Mouse (Mus musculus): ENCODE results near the gene Prickle1. TPM values are rescaled to one million over a fixed set of nuclear protein-coding genes. Genes with fewer than 3 reads are reported as not detected.

Prickle1 gene
- total and polyA plus RNA-seq, 3 experiments = 0.64 to 1.8 (median 1.7) TPM

DNA sequence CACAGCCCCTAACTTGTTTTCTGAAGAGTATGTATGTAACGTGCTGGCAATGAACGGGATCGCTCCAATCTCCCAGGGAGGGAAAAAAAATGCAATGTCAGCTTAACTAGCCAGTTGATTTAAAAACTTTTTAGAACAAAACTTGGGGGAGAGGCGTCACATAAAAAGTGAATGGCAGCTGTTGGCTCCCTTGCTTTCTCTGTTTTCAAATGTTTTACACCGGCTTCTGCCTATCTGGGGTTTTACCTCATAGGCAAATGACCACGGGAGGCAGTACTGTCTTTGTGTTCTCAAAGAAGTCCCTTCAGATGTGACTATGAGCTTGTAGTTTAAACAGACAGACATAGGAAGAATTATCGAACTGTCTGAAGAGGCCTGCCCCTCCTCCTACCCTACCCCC is 4.3 kb downstream of the Prickle1 start:
- peak; percentile 58 for DNase-seq (ENCODE audit: extremely low read depth)
- TF ChIP-seq JUND (conservative IDR thresholded peaks at IDR 0.05; ENCODE audit: low read depth, low read length) (no peak), CHD1 (IDR thresholded peaks at IDR 0.05; ENCODE audit: low read depth, low read length) (no peak), JUN (IDR thresholded peaks at IDR 0.05; ENCODE audit: insufficient read depth, low read depth, low read length) (no peak), ZNF384 (IDR thresholded peaks at IDR 0.05; ENCODE audit: low read depth, low read length) (no peak), ZC3H11A (IDR thresholded peaks at IDR 0.05; ENCODE audit: low read depth, low read length) (no peak), MAFK (IDR thresholded peaks at IDR 0.05; ENCODE audit: insufficient replicate concordance, low read length) (peak; percentile 78; the same call in 1 of the 2 replicates), CTCF (conservative IDR thresholded peaks at IDR 0.05 in 1 of 2, IDR thresholded peaks at IDR 0.05 in 1 of 2; ENCODE audit: low read depth in 2 of 2, low read length in 2 of 2) (peak in 1 of 2 experiments; percentile 25; a peak in 1 of 4 replicates), RAD21 (IDR thresholded peaks at IDR 0.05; ENCODE audit: low read depth, low read length) (peak; percentile 32)
- in situ Hi-C loops (cut with MboI; ENCODE audit: low pct_ligation_motif_present, low pct_unique_long_range_greater_than_20kb, low sequenced_read_pairs) = loop anchor here (10.0 to 25.0 kb wide), 2 partner anchors 123 to 621 kb away; no protein-coding TSS in a partner anchor
- Histone ChIP-seq H3K4me2 (ENCODE audit: insufficient read depth, low read depth, poor library complexity, severe bottlenecking) (peak overlapping the region; percentile 32), H3K27me3 (replicated peaks) (no peaks in the 10 kb centered on the region), H3K36me3 (replicated peaks in 1 of 2; ENCODE audit: control insufficient read depth in 1 of 2, insufficient read depth in 1 of 2, low read length in 1 of 2) (no peaks in the 10 kb centered on the region), H3K4me1 (ENCODE audit: control insufficient read depth in 1 of 2, insufficient read depth in 2 of 2) (peaks cover 2 to 9% of the 10 kb centered on the region in 2 experiments; a peak in 2 of 4 replicates), H3K9ac (ENCODE audit: insufficient read depth, low read depth) (0 out of 2 replicates have a peak overlapping the region, but pooled peaks have one; percentile 25), H3K9me3 (replicated peaks; ENCODE audit: low read length) (peaks cover 4% of the 10 kb centered on the region), H3K79me2 (replicated peaks; ENCODE audit: control insufficient read depth, extremely low read depth, insufficient read depth, poor library complexity, severe bottlenecking) (no peaks in the 10 kb centered on the region), H3K27ac (ENCODE audit: insufficient read depth, low read depth) (no peak overlapping the region), H3K4me3 (replicated peaks in 1 of 3; ENCODE audit: low read depth in 2 of 3, low read length in 2 of 3, poor library complexity in 1 of 3) (no peak overlapping the region)
- dilution Hi-C loops (cut with MboI; ENCODE audit: extremely low pct_ligation_motif_present, extremely low pct_unique_long_range_greater_than_20kb, low sequenced_read_pairs) = no loop called here

DNA sequence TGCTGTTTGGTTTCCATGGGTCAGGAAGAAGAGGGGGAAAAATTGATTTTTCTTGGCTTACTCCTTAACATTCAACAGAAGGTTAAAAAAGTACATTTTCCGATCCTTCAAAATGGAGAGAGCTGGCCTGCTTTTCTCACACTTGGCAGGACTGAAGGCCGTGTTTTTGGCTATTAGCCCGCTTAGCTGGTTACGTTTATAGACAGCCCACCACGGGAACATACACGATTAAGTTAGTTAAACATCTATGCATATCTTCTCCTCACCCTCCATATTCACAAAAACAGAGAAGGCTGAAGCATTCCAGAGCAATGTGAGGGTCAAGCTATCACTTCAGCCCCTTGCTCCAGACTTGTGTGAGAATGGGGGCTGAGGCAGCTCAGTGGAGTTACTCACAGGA is 7.3 kb downstream of the Prickle1 start:
- Histone ChIP-seq H3K4me2 (ENCODE audit: insufficient read depth, low read depth, poor library complexity, severe bottlenecking) (no peak overlapping the region), H3K79me2 (replicated peaks; ENCODE audit: control insufficient read depth, extremely low read depth, insufficient read depth, poor library complexity, severe bottlenecking) (no peaks in the 10 kb centered on the region), H3K4me1 (ENCODE audit: control insufficient read depth in 1 of 2, insufficient read depth in 2 of 2) (peaks cover 2 to 9% of the 10 kb centered on the region in 2 experiments; a peak in 2 of 4 replicates), H3K9ac (ENCODE audit: insufficient read depth, low read depth) (no peak overlapping the region), H3K36me3 (replicated peaks in 1 of 2; ENCODE audit: control insufficient read depth in 1 of 2, insufficient read depth in 1 of 2, low read length in 1 of 2) (no peaks in the 10 kb centered on the region), H3K27ac (ENCODE audit: insufficient read depth, low read depth) (no peak overlapping the region), H3K27me3 (replicated peaks) (no peaks in the 10 kb centered on the region), H3K4me3 (replicated peaks in 1 of 3; ENCODE audit: low read depth in 2 of 3, low read length in 2 of 3, poor library complexity in 1 of 3) (no peak overlapping the region), H3K9me3 (replicated peaks; ENCODE audit: low read length) (no peaks in the 10 kb centered on the region)
- dilution Hi-C loops (cut with MboI; ENCODE audit: extremely low pct_ligation_motif_present, extremely low pct_unique_long_range_greater_than_20kb, low sequenced_read_pairs) (no loop called here), in situ Hi-C loops (cut with MboI; ENCODE audit: low pct_ligation_motif_present, low pct_unique_long_range_greater_than_20kb, low sequenced_read_pairs) (loop anchor here (25.0 kb wide), 1 partner anchor 624 kb away; no protein-coding TSS in a partner anchor)
- TF ChIP-seq PAX5 (IDR thresholded peaks at IDR 0.05; ENCODE audit: low read length) = no peak
- no peak for TF ChIP-seq GABPA (IDR thresholded peaks at IDR 0.05; ENCODE audit: insufficient replicate concordance, low read depth, low read length)
- TF ChIP-seq JUN (IDR thresholded peaks at IDR 0.05; ENCODE audit: insufficient read depth, low read depth, low read length) = no peak
- TF ChIP-seq MAZ (IDR thresholded peaks at IDR 0.05; ENCODE audit: low read depth, low read length) = no peak
- TF ChIP-seq JUND (conservative IDR thresholded peaks at IDR 0.05; ENCODE audit: low read depth, low read length) = no peak
- no peak for TF ChIP-seq ZNF384 (IDR thresholded peaks at IDR 0.05; ENCODE audit: low read depth, low read length)
- no peak for TF ChIP-seq RCOR1 (conservative IDR thresholded peaks at IDR 0.05; ENCODE audit: low read depth, low read length)
- TF ChIP-seq CHD1 (IDR thresholded peaks at IDR 0.05; ENCODE audit: low read depth, low read length) = no peak
- no peak for TF ChIP-seq ZKSCAN1 (IDR thresholded peaks at IDR 0.05; ENCODE audit: borderline replicate concordance, low read depth, low read length)
- TF ChIP-seq MAX (IDR thresholded peaks at IDR 0.05; ENCODE audit: low read length) = no peak
- TF ChIP-seq E2F4 (IDR thresholded peaks at IDR 0.05; ENCODE audit: insufficient replicate concordance, low read depth, low read length) = no peak
- TF ChIP-seq KAT2A (IDR thresholded peaks at IDR 0.05; ENCODE audit: insufficient replicate concordance, low read length) = no peak
- TF ChIP-seq BHLHE40 (IDR thresholded peaks at IDR 0.05; ENCODE audit: low read depth, low read length) = no peak
- no peak for TF ChIP-seq MAFK (IDR thresholded peaks at IDR 0.05; ENCODE audit: insufficient replicate concordance, low read length)
- TF ChIP-seq NELFE (IDR thresholded peaks at IDR 0.05; ENCODE audit: low read depth, low read length) = no peak
- TF ChIP-seq MYC (IDR thresholded peaks at IDR 0.05; ENCODE audit: low read depth, low read length) = no peak
- no peak for TF ChIP-seq SIN3A (IDR thresholded peaks at IDR 0.05; ENCODE audit: low read length)
- no peak for TF ChIP-seq MXI1 (IDR thresholded peaks at IDR 0.05; ENCODE audit: low read depth, low read length)
- TF ChIP-seq RAD21 (IDR thresholded peaks at IDR 0.05; ENCODE audit: low read depth, low read length) = no peak
- TF ChIP-seq ZC3H11A (IDR thresholded peaks at IDR 0.05; ENCODE audit: low read depth, low read length) = no peak
- DNase-seq (ENCODE audit: extremely low read depth) = no peak
